Mouse (Mus musculus): ENCODE results near the gene Glud1.

- TF ChIP-seq CTCF (IDR thresholded peaks at IDR 0.05; ENCODE audit: low read depth, low read length) (no peak), TAL1 (conservative IDR thresholded peaks at IDR 0.05; ENCODE audit: low read depth, low read length) (no peak), GATA1 (IDR thresholded peaks at IDR 0.05; ENCODE audit: borderline replicate concordance, low read length) (no peak), POLR2AphosphoS5 (IDR thresholded peaks at IDR 0.05; ENCODE audit: insufficient replicate concordance, low read depth, low read length) (no peak), GATA2 (IDR thresholded peaks at IDR 0.05; ENCODE audit: borderline replicate concordance, low read depth, low read length) (no peak)
These were observed 21.9 kb downstream of the Glud1 start for GRCm38 (mm10) chr14:34332476-34332875.

All from G1E (cell line).